Mouse (Mus musculus) ES-Bruce4 (cell line): ENCODE measurements around the gene Gm26566. TPM values are rescaled to one million over a fixed set of nuclear protein-coding genes. Genes with fewer than 3 reads are reported as not detected.

Source experiments
- H3K27ac ChIP-seq: 2 replicates; pipeline ENCODE4 v1.5.1; 2012; ENCODE audit warnings: low read length, inconsistent platforms; ENCODE audit not compliant: insufficient read depth
- H3K27me3 ChIP-seq: 2 replicates; pipeline ENCODE4 v1.6.1; 2012; ENCODE audit warnings: mild to moderate bottlenecking, low read length, inconsistent platforms; ENCODE audit not compliant: control insufficient read depth, poor library complexity, insufficient read depth, severe bottlenecking
- H3K36me3 ChIP-seq: 2 replicates; pipeline ENCODE4 v1.6.1; 2012; ENCODE audit warnings: inconsistent platforms, mild to moderate bottlenecking, low read length, moderate library complexity; ENCODE audit not compliant: control insufficient read depth, poor library complexity, insufficient read depth, severe bottlenecking
- H3K4me1 ChIP-seq: one replicate; pipeline ENCODE4 v1.8.1; 2011; ENCODE audit warnings: low read length; ENCODE audit not compliant: control insufficient read depth, insufficient read depth
- H3K4me3 ChIP-seq: 2 replicates; pipeline ENCODE4 v1.5.1; 2011; ENCODE audit warnings: low read depth, mild to moderate bottlenecking, low read length
- H3K9ac ChIP-seq: 2 replicates; pipeline ENCODE4 v1.6.1; 2012; ENCODE audit warnings: low read depth, mild to moderate bottlenecking, inconsistent platforms; ENCODE audit not compliant: poor library complexity, severe bottlenecking
- H3K9me3 ChIP-seq: replicated peaks from 2 replicates; pipeline ENCODE4 v1.6.1; 2012; ENCODE audit warnings: mild to moderate bottlenecking, low read length, inconsistent platforms; ENCODE audit not compliant: control insufficient read depth, poor library complexity, insufficient read depth, severe bottlenecking
- CTCF ChIP-seq: IDR thresholded peaks from one replicate; pipeline ENCODE4 v1.8.1; 2011; ENCODE audit warnings: low read depth, low read length
- EP300 ChIP-seq: IDR thresholded peaks from 2 replicates; pipeline ENCODE4 v1.6.1; 2011; ENCODE audit warnings: low read depth, low read length; ENCODE audit not compliant: insufficient read depth
- POLR2A ChIP-seq: IDR thresholded peaks from one replicate; pipeline ENCODE4 v1.8.1; 2011; ENCODE audit warnings: low read length; ENCODE audit not compliant: insufficient read depth
- polyA plus RNA-seq: library from polyadenylated mRNA; stranded (reverse); fragments of >200 nt; gene quantifications from 2 replicates; pipeline ENCODE4 v1.2.4, GENCODE M21; 2011; ENCODE audit warnings: low read depth; ENCODE audit not compliant: missing spikeins, insufficient read depth, insufficient read length

Gene Gm26566
- not detected in 2 replicates for polyA plus RNA-seq

- TF ChIP-seq EP300 (0 out of 2 replicates have a peak, but pooled peaks have one; percentile 15), POLR2A (peak; percentile 16), CTCF (no peak)
- Histone ChIP-seq H3K9ac (peak within 1 kb of the TSS; percentile 58), H3K9me3 (peaks cover 8% of the 10 kb centered on the region; the same call in 1 of the 2 replicates)
Observed at GRCm38 (mm10) chr4:88721791-88722721, at the start of gene Gm26566, which contains the start of gene Klhl9. Gene Gm26566 (plus strand): TSS chr4:88721805. Gene Klhl9 (minus strand): TSS chr4:88722465.

GRCm38 (mm10) chr4:88676824-88677223 is 44.8 kb upstream of the Gm26566 start, which contains the start of gene Ifna16:
Gene Ifna16 (minus strand): TSS chr4:88676924.
- TF ChIP-seq CTCF (no peak), POLR2A (no peak), EP300 (no peak)
- Histone ChIP-seq H3K27ac (no peak within 1 kb of the TSS), H3K4me1 (no peaks in the 10 kb centered on the region), H3K36me3 (no peaks in the 10 kb centered on the region), H3K9ac (no peak within 1 kb of the TSS), H3K9me3 (no peaks in the 10 kb centered on the region), H3K4me3 (no peak within 1 kb of the TSS), H3K27me3 (no peaks in the 10 kb centered on the region)

More at GRCm38 (mm10) chr4:88721791-88722721, at the start of gene Gm26566, which contains the start of gene Klhl9:
- Histone ChIP-seq H3K36me3 (peaks cover 21% of the 10 kb centered on the region), H3K4me3 (peak within 1 kb of the TSS; percentile 69), H3K27me3 (no peaks in the 10 kb centered on the region), H3K27ac (peak within 1 kb of the TSS; percentile 17), H3K4me1 (peaks cover 2% of the 10 kb centered on the region)

- Histone ChIP-seq H3K9me3 (no peaks in the 10 kb centered on the region), H3K9ac (no peak overlapping the region), H3K36me3 (no peaks in the 10 kb centered on the region), H3K27ac (no peak overlapping the region), H3K4me3 (no peak overlapping the region), H3K4me1 (no peaks in the 10 kb centered on the region), H3K27me3 (no peaks in the 10 kb centered on the region)
- TF ChIP-seq CTCF: no peak
- TF ChIP-seq EP300: no peak
- TF ChIP-seq POLR2A: no peak
Observed at GRCm38 (mm10) chr4:88680362-88680761, 41.2 kb upstream of the Gm26566 start.

- Histone ChIP-seq H3K4me3 (no peak overlapping the region), H3K9ac (no peak overlapping the region), H3K4me1 (no peaks in the 10 kb centered on the region), H3K36me3 (no peaks in the 10 kb centered on the region), H3K27ac (no peak overlapping the region), H3K27me3 (no peaks in the 10 kb centered on the region), H3K9me3 (no peaks in the 10 kb centered on the region)
- TF ChIP-seq EP300 (no peak), POLR2A (no peak), CTCF (no peak)
Observed at GRCm38 (mm10) chr4:88681353-88681752, 40.3 kb upstream of the Gm26566 start.

GRCm38 (mm10) chr4:88683812-88684211 is 37.8 kb upstream of the Gm26566 start, which contains the start of gene Ifna2:
Gene Ifna2 (minus strand): TSS chr4:88683912.
- Histone ChIP-seq H3K9me3 (no peaks in the 10 kb centered on the region; the same call in 1 of the 2 replicates), H3K27ac (no peak within 1 kb of the TSS), H3K4me3 (no peak within 1 kb of the TSS), H3K36me3 (no peaks in the 10 kb centered on the region), H3K27me3 (no peaks in the 10 kb centered on the region), H3K9ac (no peak within 1 kb of the TSS), H3K4me1 (no peaks in the 10 kb centered on the region)
- TF ChIP-seq POLR2A (no peak), CTCF (no peak), EP300 (no peak)
